Mouse (Mus musculus) B cell, adult 62 days (primary cell): ENCODE measurements around the gene Tceal7. TPM values are rescaled to one million over a fixed set of nuclear protein-coding genes. Genes with fewer than 3 reads are reported as not detected.

Experiments used
- total RNA-seq: library from RNA; stranded (reverse); gene quantifications from 4 replicates; pipeline ENCODE4 v1.2.4, GENCODE M21; 2023

Tceal7 gene
- total RNA-seq, result not detected in 4 replicates

GRCm38 (mm10) chrX:136214729-136215677 lies at the start of gene Tceal7, which contains the start of gene Bex1:
Tceal7 (plus strand) TSS chrX:136214779.
Bex1 (minus strand) TSS chrX:136215513.

GRCm38 (mm10) chrX:136172118-136172551 lies 42.4 kb upstream of the Tceal7 start, which contains the start of gene Tceal8:
Tceal8 (minus strand) TSS chrX:136172342.

GRCm38 (mm10) chrX:136203664-136204066 lies 10.9 kb upstream of the Tceal7 start, which contains the start of gene Tceal5:
Tceal5 (minus strand) TSS chrX:136203876.

GRCm38 (mm10) chrX:136244574-136245229 lies 30.1 kb downstream of the Tceal7 start, which contains the start of gene Tceal9:
Tceal9 (plus strand) TSS chrX:136245079.

GRCm38 (mm10) chrX:136269743-136270392 lies 55.3 kb downstream of the Tceal7 start, which contains the start of gene Bex3:
Bex3 (plus strand) TSS chrX:136270253.

Other genes with a start within 250 kb of the Tceal7 start
- 0.52 TPM in 1 of 4 replicates, not detected in the others for gene Arxes2, start 221.0 kb upstream of the Tceal7 start, total RNA-seq
- gene Arxes1, start 181.4 kb upstream of the Tceal7 start, total RNA-seq, result not detected in 4 replicates
- gene Bex2, start 146.5 kb upstream of the Tceal7 start, total RNA-seq, result not detected in 4 replicates
- gene Nxf3, start 129.5 kb upstream of the Tceal7 start, total RNA-seq, result not detected in 4 replicates
- not detected in 4 replicates for gene Bex4, start 75.8 kb upstream of the Tceal7 start, total RNA-seq
- 0.92 to 3.4 TPM (median 2.3 TPM) in 4 replicates for gene Tceal8, start 42.4 kb upstream of the Tceal7 start, total RNA-seq
- gene Tceal5, start 10.9 kb upstream of the Tceal7 start, total RNA-seq, result not detected in 4 replicates
- gene Bex1, start 734 bp downstream of the Tceal7 start, total RNA-seq, result 2.8 to 5.0 TPM (median 3.4 TPM) in 4 replicates
- gene Tceal9, start 30.3 kb downstream of the Tceal7 start, total RNA-seq, result 68.8 to 79.3 TPM (median 75.6 TPM) in 4 replicates
- gene Bex3, start 55.5 kb downstream of the Tceal7 start, total RNA-seq, result 78.8 to 93.4 TPM (median 81.0 TPM) in 4 replicates